Mouse (Mus musculus) hindbrain, embryonic 12.5 days (tissue): ENCODE results near the gene Pcgf2. TPM values are rescaled to one million over a fixed set of nuclear protein-coding genes. Genes with fewer than 3 reads are reported as not detected.
"Not testable (repeated sequence)": the region's sequence is repeated elsewhere in the genome, so short reads cannot be mapped to it uniquely, and the experiment has no call there.

Source experiments
- ATAC-seq: fragments of 200-750 bp; cut with Nextera tagmentation; 2 replicates; pipeline ENCODE4 v1.8.0; 2017; ENCODE audit warnings: moderate TSS enrichment; ENCODE audit not compliant: low FRiP score
- H3K27ac ChIP-seq: fragments of 300-500 bp; sonication (generic); 2 replicates; pipeline ENCODE4 v1.5.1; 2016; ENCODE audit warnings: mild to moderate bottlenecking
- H3K27me3 ChIP-seq: fragments of 300-500 bp; sonication (generic); 2 replicates; pipeline ENCODE4 v1.6.1; 2016; ENCODE audit warnings: mild to moderate bottlenecking
- H3K36me3 ChIP-seq: fragments of 300-500 bp; sonication (generic); 2 replicates; pipeline ENCODE4 v1.6.1; 2016; ENCODE audit warnings: mild to moderate bottlenecking
- H3K4me1 ChIP-seq: fragments of 300-500 bp; sonication (generic); 2 replicates; pipeline ENCODE4 v1.6.1; 2016
- H3K4me2 ChIP-seq: fragments of 300-500 bp; sonication (generic); replicated peaks from 2 replicates; pipeline ENCODE4 v1.6.1; 2016; ENCODE audit warnings: mild to moderate bottlenecking
- H3K4me3 ChIP-seq: fragments of 300-500 bp; sonication (generic); 2 replicates; pipeline ENCODE4 v1.5.1; 2016; ENCODE audit warnings: mild to moderate bottlenecking
- H3K9ac ChIP-seq: fragments of 300-500 bp; sonication (generic); 2 replicates; pipeline ENCODE4 v1.6.1; 2016; ENCODE audit warnings: mild to moderate bottlenecking, moderate library complexity
- H3K9me3 ChIP-seq: fragments of 300-500 bp; sonication (generic); replicated peaks from 2 replicates; pipeline ENCODE4 v1.6.1; 2016; ENCODE audit warnings: mild to moderate bottlenecking
- WGBS: fragments of 180-500 bp; shearing (Covaris S2); methylation state at CpG from one replicate; pipeline ENCODE4 v1.1.7; 2016; 5-methylcytosine and 5-hydroxymethylcytosine counted together
- polyA plus RNA-seq: library from polyadenylated mRNA; unstranded; fragments of >200 nt; fragmentation: Nextera tagmentation; extraction: Ambion mirVana; gene quantifications from 2 replicates; pipeline ENCODE4 v1.2.1, GENCODE M21; 2016

The Pcgf2 gene
- polyA plus RNA-seq, 1 experiment from 2014 or later: 24.7 TPM

DNA sequence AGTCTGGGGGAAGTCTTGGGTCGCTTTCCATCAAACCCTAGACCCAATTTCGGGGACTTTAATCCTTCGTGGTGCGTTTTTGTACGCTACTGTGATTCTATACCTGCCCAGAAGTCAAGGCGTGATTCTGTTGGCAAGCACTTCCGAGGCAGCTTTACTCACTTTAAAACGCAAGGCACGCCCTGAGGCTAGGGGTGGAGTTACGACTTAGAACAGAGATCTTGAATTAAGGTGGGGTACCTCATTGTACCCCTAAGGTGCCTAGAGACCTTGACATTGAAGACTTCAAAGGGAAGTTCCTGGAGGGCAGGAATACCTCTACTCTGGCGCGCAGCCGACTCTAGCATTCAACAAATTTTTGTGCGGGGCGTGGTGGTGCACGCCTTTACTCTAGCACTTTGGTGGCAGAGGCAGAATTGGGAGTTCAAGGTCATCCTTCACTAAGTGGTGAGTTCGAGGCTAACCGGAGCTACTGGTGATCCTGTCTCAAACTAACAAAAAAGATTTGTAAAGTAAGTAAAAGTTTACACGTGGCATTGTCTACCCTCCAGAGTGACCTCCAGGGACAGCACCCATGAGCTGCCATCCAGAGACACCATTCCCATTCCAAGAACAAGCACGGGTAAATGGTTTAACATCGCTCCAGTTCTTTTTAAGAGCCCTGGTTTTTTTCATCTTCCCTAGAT, 37.9 kb downstream of the Pcgf2 start:
- H3K36me3 ChIP-seq: peaks cover 22% of the 10 kb centered on the region
- H3K9me3 ChIP-seq: no peaks in the 10 kb centered on the region
- H3K4me1 ChIP-seq: peaks cover 36% of the 10 kb centered on the region
- peak overlapping the region; percentile 82 for H3K4me2 ChIP-seq
- H3K9ac ChIP-seq: peak overlapping the region; percentile 94
- WGBS: 1% methylated on average over 21 of the region's 21 CpGs
- H3K27ac ChIP-seq: peak overlapping the region; percentile 91; the same call in 1 of the 2 replicates
- H3K4me3 ChIP-seq: peak overlapping the region; percentile 94
- H3K27me3 ChIP-seq: peaks cover 19% of the 10 kb centered on the region
- no peak for ATAC-seq

DNA sequence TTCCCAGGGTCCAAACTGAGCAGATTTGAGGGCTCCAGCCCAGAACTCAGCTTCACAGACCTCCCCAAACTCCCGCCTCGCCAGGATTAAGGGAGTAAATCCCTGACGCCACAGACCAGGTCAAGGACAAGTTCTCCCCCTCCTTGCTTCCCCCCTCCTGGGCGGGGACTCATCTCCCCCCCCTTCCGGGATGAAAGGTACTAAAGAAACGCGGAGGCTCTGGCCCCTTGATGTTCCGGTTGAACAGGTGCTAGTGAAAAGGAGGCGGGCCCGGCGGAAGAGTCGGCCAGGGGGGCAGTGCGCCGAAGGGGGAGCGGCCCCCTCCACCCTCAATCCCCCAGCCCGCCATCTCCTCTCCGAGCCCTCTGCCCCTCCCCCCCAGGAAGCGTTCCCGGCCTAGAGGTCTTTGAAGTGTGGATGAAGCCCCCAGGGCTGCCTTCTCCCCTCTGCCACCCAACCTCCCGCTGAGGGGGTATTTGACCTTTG, 38.6 kb downstream of the Pcgf2 start:
- under 1% methylated on average over 18 of the region's 20 CpGs for WGBS
- peak overlapping the region; percentile 6; the same call in 1 of the 2 replicates for H3K9ac ChIP-seq
- H3K27ac ChIP-seq: 0 out of 2 replicates have a peak overlapping the region, but pooled peaks have one; percentile 5
- H3K4me1 ChIP-seq: peaks cover 36% of the 10 kb centered on the region
- no peak for ATAC-seq
- H3K36me3 ChIP-seq: peaks cover 15% of the 10 kb centered on the region
- H3K27me3 ChIP-seq: peaks cover 19% of the 10 kb centered on the region
- H3K4me3 ChIP-seq: peak overlapping the region; percentile 20
- no peaks in the 10 kb centered on the region for H3K9me3 ChIP-seq
- H3K4me2 ChIP-seq: peak overlapping the region; percentile 82

DNA sequence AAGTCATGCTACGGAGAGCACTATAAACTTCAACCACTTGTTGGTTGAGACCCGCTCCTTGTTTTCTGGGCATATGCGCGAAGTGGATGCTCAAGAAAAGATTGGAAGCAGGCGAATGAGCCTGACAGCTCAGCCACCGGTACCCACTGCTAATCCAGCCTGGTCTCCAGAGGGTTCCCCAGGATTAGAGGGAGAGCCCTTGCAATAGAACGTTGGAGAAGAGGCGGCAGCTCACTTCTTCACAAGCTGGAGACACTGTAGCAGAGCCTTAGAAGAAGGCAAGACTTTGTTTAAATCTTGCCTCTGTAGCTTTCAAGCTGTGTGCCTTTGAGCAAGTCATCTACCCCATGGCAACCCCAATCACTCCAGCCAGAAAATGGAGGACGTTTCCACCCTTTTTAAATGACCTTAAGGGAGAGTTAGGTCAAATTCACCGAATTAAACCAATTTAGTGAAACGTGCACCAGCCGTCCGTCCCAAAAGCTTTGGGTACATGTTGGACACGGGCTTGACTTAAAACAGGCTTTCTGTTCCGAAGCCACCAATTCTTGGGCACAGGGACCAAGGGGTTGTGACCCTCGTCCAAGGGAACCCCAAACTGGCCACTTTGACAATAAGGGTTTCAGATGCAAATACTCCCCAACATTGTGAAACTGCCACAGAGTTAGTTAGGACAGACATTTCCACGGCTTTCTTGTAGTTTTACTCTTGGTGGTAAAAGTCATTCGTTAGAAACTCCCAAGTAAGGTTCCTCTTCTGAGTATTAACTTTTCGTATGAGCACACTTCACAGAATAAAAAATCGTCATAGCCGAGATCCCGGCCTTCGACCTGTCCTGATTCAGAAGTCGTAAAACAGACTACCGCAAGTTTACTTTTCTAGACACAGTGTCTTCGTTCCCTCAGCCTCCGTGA, 39.3 kb downstream of the Pcgf2 start:
- H3K27ac ChIP-seq: no peak overlapping the region

DNA sequence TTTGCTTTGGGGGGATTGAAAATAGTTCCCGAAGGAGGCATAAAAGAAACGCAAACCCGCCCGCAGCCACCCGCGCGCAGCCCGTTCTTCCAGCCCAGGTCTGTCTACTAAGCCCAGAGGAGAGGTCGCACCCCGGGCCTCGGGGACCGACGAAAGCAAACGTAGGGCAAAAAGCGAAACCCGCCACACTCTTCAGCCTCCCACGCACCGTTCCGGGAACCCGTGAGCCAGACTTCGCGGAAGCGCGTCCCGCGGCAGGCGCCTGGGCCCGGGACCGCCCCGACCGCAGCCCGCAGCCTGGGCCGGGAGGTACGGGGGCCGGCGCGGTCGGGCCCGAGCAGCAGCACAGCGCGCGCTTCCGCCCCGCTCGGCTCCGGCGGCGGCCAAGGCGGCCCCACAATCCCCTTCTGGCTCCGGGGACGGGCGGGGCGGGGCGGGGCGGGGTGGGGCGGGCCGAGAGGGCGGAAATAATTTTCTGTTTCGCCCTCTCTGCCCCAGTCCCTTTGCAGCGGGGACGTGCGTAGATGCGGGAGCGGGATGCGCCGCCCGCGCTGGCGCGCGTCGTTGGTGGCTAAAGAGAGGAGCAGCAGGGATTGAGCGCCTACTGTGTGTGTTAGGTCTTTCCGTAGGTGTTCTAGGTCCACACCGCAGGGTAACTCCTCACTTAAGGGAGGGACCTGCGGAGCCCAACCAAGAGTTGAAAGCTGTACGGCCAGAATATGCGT, 40.1 kb downstream of the Pcgf2 start:
- H3K4me3 ChIP-seq: peak overlapping the region; percentile 79
- WGBS: 0% methylated on average over 67 of the region's 78 CpGs
- H3K27ac ChIP-seq: peak overlapping the region; percentile 72

More for the DNA sequence above, 39.3 kb downstream of the Pcgf2 start:
- H3K27me3 ChIP-seq: peaks cover 19% of the 10 kb centered on the region
- H3K4me1 ChIP-seq: peaks cover 36% of the 10 kb centered on the region
- ATAC-seq: no peak
- H3K4me3 ChIP-seq: peak overlapping the region; percentile 79
- WGBS: 2% methylated on average over 27 of the region's 27 CpGs
- 0 out of 2 replicates have a peak overlapping the region, but pooled peaks have one; percentile 15 for H3K9ac ChIP-seq
- H3K4me2 ChIP-seq: peak overlapping the region; percentile 83
- no peaks in the 10 kb centered on the region for H3K9me3 ChIP-seq
- peaks cover 8% of the 10 kb centered on the region for H3K36me3 ChIP-seq

DNA sequence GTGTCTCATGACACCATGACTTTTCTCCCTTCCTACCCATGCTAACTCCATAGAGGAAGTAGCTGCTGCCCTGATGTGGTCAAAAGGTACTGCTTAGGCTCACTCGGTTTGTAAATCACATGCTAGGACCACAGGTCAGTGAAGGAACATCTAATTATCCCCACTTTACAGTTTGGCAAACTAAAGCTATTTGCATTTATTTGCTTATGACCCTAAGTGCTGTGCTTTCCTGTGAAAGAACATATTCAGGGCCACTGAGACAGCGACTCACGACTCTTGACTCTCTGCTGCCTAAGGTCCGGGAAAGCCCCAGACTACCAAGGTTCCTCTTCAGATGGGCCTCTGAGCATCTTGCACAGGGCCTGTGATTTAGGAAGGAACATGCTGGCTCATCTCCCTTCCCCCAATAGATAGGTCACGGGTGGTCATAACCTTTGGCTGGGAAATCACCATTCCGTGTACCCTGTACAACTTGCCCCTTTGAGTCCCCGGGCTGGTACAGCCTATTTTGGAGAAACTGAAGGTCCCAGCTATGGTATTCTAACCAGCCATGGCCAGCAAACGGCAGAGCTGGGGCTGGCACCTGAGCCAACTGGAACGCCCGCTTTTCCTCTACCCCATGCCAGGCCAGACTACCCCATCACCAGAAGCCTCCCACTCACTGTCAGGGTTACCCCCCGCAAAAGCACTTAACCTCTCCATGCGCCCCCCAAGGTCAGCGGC, 40.9 kb downstream of the Pcgf2 start:
- H3K27ac ChIP-seq: peak overlapping the region; percentile 72; the same call in 1 of the 2 replicates
- peak overlapping the region; percentile 79 for H3K4me3 ChIP-seq
- no peaks in the 10 kb centered on the region for H3K36me3 ChIP-seq
- no peaks in the 10 kb centered on the region for H3K9me3 ChIP-seq
- peak; percentile 6; the same call in 1 of the 2 replicates for ATAC-seq
- peaks cover 25% of the 10 kb centered on the region for H3K4me1 ChIP-seq
- peaks cover 19% of the 10 kb centered on the region for H3K27me3 ChIP-seq
- peak overlapping the region; percentile 84 for H3K9ac ChIP-seq
- H3K4me2 ChIP-seq: peak overlapping the region; percentile 83
- WGBS: 10% methylated on average over 13 of the region's 13 CpGs

More for the DNA sequence above, 40.1 kb downstream of the Pcgf2 start:
- Histone ChIP-seq H3K27me3 (peaks cover 19% of the 10 kb centered on the region), H3K4me1 (peaks cover 33% of the 10 kb centered on the region), H3K36me3 (no peaks in the 10 kb centered on the region), H3K9me3 (no peaks in the 10 kb centered on the region), H3K4me2 (peak overlapping the region; percentile 83), H3K9ac (peak overlapping the region; percentile 84)
- ATAC-seq: peak; percentile 89

DNA sequence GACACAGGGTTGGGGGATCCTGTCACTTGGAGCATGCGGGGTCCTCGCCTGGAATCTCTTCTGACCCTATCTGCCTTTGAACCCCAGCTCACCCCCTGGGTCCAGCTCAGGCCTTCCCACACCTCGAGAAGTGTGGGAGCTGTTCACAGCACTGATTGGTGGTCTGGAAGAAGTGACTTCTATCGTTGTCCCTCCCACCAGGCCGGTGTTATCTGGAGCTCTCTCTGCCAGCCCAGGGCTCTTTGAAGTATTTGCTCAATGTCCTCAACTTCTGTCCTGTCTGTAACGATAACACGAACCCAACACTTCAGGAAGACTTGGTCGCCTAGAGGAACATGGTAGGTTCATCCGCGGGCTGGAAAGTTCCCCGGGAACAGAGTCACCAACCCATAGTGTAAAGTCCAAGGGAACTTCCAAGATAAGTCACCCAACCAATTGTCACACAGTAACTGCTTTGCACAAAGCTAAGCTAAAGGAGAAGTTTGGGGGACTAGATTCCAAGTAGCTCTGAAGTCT, 41.5 kb downstream of the Pcgf2 start:
- no peak overlapping the region for H3K27ac ChIP-seq
- ATAC-seq: no peak
- H3K9ac ChIP-seq: no peak overlapping the region
- H3K9me3 ChIP-seq: no peaks in the 10 kb centered on the region
- peaks cover 22% of the 10 kb centered on the region for H3K4me1 ChIP-seq
- H3K27me3 ChIP-seq: peaks cover 19% of the 10 kb centered on the region
- H3K4me3 ChIP-seq: no peak overlapping the region
- H3K36me3 ChIP-seq: no peaks in the 10 kb centered on the region
- H3K4me2 ChIP-seq: peak overlapping the region; percentile 83
- whole genome bisulfite sequencing: 76% methylated on average over 11 of the region's 11 CpGs

DNA sequence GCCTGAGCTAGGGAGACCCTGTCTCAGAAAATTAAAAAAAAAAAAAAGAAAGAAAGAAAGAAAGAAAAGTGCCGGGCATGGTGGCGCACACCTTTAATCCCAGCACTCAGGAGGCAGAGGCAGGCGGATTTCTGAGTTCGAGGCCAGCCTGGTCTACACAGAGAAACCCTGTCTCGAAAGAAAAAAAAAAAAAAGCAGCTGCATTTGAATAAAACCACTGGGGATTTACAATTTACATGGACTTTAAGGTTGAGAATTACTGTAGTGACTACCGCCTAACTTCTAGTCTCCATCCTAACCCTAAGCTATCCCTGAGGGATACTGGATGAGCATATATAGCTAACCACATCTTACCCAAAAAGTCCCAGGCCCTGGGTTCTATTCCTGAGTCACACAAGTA, 42.3 kb downstream of the Pcgf2 start:
- 94% methylated on average over 6 of the region's 6 CpGs for WGBS
- H3K9ac ChIP-seq, H3K36me3 ChIP-seq, H3K4me3 ChIP-seq, H3K4me2 ChIP-seq, H3K9me3 ChIP-seq, H3K27ac ChIP-seq, ATAC-seq: not testable (repeated sequence)
- H3K27me3 ChIP-seq: peaks cover 19% of the 10 kb centered on the region
- H3K4me1 ChIP-seq: peaks cover 22% of the 10 kb centered on the region

DNA sequence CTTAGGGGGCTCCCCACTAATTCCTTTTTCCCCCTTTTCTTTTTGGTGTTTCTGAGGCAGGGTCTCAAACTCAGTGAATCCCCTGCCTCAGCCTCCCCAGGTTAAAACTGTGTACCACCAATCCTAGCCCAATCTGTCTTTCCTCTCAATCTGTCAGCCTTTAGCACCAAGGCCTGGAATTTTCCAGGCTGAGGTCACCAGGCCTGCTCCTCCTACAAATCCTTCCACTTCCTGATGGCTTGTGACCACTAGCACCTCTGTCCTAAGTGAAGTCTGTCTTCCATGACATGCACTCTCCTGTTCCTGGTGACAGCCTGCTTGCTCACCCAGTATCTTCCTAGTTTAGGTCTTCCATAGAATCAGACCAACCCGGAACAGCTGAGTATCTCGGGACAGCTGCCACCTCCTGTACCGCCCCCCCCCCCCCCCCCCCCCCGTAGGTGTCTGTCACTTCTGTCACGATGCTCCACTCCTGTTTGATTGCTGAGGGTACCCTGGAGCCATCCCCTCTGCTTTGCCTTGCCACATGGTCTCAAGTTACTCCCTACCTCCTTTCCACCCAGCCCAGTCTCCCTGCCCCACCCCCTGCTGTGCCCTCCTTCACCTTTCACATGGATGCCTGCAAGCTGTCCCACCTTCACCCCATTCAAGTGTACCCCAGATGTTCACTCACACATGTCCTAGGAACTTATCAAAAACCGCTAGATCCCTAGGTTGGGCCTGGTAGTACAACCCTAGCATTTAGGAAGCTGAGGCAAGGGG, 42.9 kb downstream of the Pcgf2 start:
- Histone ChIP-seq H3K4me2 (no peak overlapping the region), H3K9ac (no peak overlapping the region), H3K4me1 (peaks cover 22% of the 10 kb centered on the region), H3K9me3 (no peaks in the 10 kb centered on the region), H3K27ac (no peak overlapping the region), H3K27me3 (peaks cover 18% of the 10 kb centered on the region), H3K4me3 (no peak overlapping the region), H3K36me3 (no peaks in the 10 kb centered on the region)
- no peak for ATAC-seq
- 74% methylated on average over 2 of the region's 6 CpGs for WGBS

DNA sequence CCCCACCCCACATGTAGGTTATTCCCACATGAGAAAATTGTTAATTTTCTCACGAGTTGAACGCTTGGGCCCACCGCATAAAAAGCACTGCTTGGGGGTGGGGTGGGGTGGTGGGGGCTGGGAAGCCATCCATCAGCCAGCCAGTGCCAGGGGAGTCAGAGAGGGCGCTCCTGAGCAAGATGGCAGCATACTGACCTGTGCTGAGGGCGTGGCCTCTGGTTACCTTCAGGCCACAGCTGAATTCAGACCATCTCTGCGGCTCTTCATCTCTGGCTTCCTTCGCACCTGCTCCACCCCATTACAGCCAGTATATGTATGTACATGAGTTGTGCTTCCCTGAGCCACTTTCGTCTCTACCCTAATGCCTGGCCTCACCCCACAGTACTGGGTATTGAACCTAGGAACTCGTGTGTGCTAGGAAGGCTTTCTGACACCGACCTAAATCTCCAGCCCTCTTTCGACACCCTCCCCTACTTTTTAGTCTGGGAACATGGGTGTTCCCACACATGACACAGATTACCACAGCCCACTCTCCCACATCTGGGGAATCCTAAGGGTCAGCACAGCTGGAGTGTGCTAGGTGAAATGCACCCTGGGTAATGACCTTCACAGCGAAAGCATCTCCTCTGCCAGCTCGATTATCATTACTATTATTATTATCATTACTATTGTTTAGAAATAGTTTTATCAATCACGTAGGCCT, 43.9 kb downstream of the Pcgf2 start:
- Histone ChIP-seq H3K27ac (no peak overlapping the region), H3K9ac (no peak overlapping the region), H3K4me3 (no peak overlapping the region), H3K27me3 (peaks cover 8% of the 10 kb centered on the region), H3K4me1 (peaks cover 14% of the 10 kb centered on the region), H3K4me2 (no peak overlapping the region), H3K36me3 (no peaks in the 10 kb centered on the region), H3K9me3 (no peaks in the 10 kb centered on the region)
- WGBS: 77% methylated on average over 14 of the region's 14 CpGs
- no peak for ATAC-seq

DNA sequence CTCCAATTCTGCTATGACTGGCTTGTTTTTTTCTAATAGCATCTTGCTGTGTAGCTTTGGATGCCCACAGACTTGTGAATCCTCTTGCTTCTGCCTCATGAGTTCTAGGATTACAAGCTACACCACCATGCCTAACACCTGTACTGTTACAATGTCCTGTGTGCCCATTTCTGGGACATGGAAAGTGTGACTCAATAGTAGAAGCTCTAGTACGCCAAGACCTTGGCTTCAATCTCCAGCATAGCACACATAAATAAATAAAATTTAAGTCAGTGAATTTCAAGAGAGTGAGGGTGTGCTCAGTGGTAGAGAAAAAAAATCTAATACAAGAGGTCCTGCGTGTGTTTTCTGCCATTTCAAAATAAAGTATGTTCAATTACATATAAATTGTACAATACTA, 46.1 kb downstream of the Pcgf2 start:
- no peak for ATAC-seq
- WGBS: 95% methylated on average over 2 of the region's 2 CpGs
- H3K36me3 ChIP-seq: no peaks in the 10 kb centered on the region

More for the DNA sequence above, 46.1 kb downstream of the Pcgf2 start:
- no peak overlapping the region for H3K27ac ChIP-seq
- H3K9ac ChIP-seq: no peak overlapping the region
- no peak overlapping the region for H3K4me2 ChIP-seq
- no peak overlapping the region for H3K4me3 ChIP-seq
- peaks cover 2% of the 10 kb centered on the region for H3K4me1 ChIP-seq
- peaks cover 3% of the 10 kb centered on the region; the same call in 1 of the 2 replicates for H3K27me3 ChIP-seq
- no peaks in the 10 kb centered on the region for H3K9me3 ChIP-seq
